Mouse (Mus musculus) myocyte (in vitro differentiated cells): Measurements from ENCODE around the gene Gck.

Experiments
- CEBPB ChIP-seq: IDR thresholded peaks from 2 replicates; pipeline ENCODE4 v1.6.1; 2011; ENCODE audit warnings: mild to moderate bottlenecking, moderate library complexity; ENCODE audit not compliant: poor library complexity, insufficient read depth, severe bottlenecking
- POLR2A ChIP-seq: IDR thresholded peaks from one replicate; pipeline ENCODE4 v1.6.1; 2011; ENCODE audit warnings: low read depth, mild to moderate bottlenecking, control low read depth, moderate library complexity; ENCODE audit not compliant: insufficient read length
- SRF ChIP-seq: IDR thresholded peaks from one replicate; pipeline ENCODE4 v1.6.1; 2011; ENCODE audit warnings: low read depth; ENCODE audit not compliant: control insufficient read depth, insufficient read length
- USF1 ChIP-seq: IDR thresholded peaks from one replicate; pipeline ENCODE4 v1.6.1; 2011; ENCODE audit warnings: low read depth, mild to moderate bottlenecking, control low read depth, moderate library complexity

DNA sequence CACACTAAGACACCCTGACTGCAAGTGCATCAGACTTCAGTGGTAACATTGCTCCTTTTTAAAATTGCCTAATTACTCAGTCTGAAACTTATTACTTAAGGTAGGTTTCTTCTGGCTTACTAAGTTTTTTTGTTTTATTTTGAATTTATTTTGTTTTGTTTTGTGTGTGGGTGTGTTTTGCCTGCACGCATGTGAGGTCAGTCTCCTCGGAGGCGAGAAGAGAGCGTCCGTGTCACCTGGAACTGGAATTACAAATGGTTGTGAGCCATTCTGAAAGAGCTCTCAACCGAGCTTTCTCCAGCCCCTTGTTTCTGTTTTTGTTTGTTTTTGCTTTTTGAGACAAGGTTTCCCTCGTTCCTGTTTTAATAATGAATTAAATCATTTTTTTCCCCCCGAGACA, 71.2 kb downstream of the Gck start:
- no peak for TF ChIP-seq SRF
- no peak for TF ChIP-seq USF1
- TF ChIP-seq CEBPB, result no peak
- TF ChIP-seq POLR2A, result no peak
